Mouse (Mus musculus) C2C12 (cell line): ENCODE data around the gene Hoxd11. TPM values are rescaled to one million over a fixed set of nuclear protein-coding genes. Genes with fewer than 3 reads are reported as not detected.

Source experiments
- H3K27me3 ChIP-seq: one replicate; pipeline ENCODE4 v1.6.1; 2011; ENCODE audit not compliant: control insufficient read depth, insufficient read depth, insufficient read length
- H3K36me3 ChIP-seq: one replicate; pipeline ENCODE4 v1.6.1; 2011; ENCODE audit not compliant: control insufficient read depth, insufficient read depth
- H3K4me3 ChIP-seq: one replicate; pipeline ENCODE4 v1.5.1; 2011; ENCODE audit warnings: mild to moderate bottlenecking, control low read depth; ENCODE audit not compliant: poor library complexity, insufficient read depth, severe bottlenecking
- H3K79me2 ChIP-seq: one replicate; pipeline ENCODE4 v1.6.1; 2011; ENCODE audit not compliant: control insufficient read depth, insufficient read depth
- H3K79me3 ChIP-seq: one replicate; pipeline ENCODE4 v1.6.1; 2011; ENCODE audit warnings: low read depth, control low read depth
- H3ac ChIP-seq: one replicate; pipeline ENCODE3; 2011; ENCODE audit warnings: low read depth; ENCODE audit not compliant: control insufficient read depth, insufficient read length
- CEBPB ChIP-seq: IDR thresholded peaks from one replicate; pipeline ENCODE4 v1.6.1; 2011; ENCODE audit warnings: low read depth, mild to moderate bottlenecking, control low read depth, moderate library complexity
- CTCF ChIP-seq: IDR thresholded peaks from one replicate; pipeline ENCODE4 v1.5.1; 2011; ENCODE audit not compliant: control insufficient read depth, insufficient read depth, insufficient read length
- FOSL1 ChIP-seq: IDR thresholded peaks from one replicate; pipeline ENCODE4 v1.8.0; 2011; ENCODE audit warnings: mild to moderate bottlenecking, low read length; ENCODE audit not compliant: poor library complexity, insufficient read depth, severe bottlenecking
- MAX ChIP-seq: IDR thresholded peaks from one replicate; pipeline ENCODE4 v1.6.1; 2011; ENCODE audit warnings: mild to moderate bottlenecking, control low read depth
- MYOD1 ChIP-seq: IDR thresholded peaks from one replicate; pipeline ENCODE4 v1.6.1; 2011; ENCODE audit warnings: low read depth; ENCODE audit not compliant: control insufficient read depth, insufficient read length
- MYOG ChIP-seq: IDR thresholded peaks from one replicate; pipeline ENCODE4 v1.6.1; 2011; ENCODE audit not compliant: control insufficient read depth, insufficient read length; ENCODE audit errors: extremely low read depth
- USF1 ChIP-seq: IDR thresholded peaks from one replicate; pipeline ENCODE4 v1.6.1; 2011; ENCODE audit warnings: low read depth, mild to moderate bottlenecking, control low read depth, moderate library complexity
- polyA plus RNA-seq: library from polyadenylated mRNA; unstranded; fragments of >200 nt; fragmentation: generic; extraction: Trizol; gene quantifications from one replicate; pipeline ENCODE4 v1.2.1, GENCODE M21; 2012; ENCODE audit warnings: missing spikeins

Gene Hoxd11
- polyA plus RNA-seq, 1 experiment: not detected

DNA sequence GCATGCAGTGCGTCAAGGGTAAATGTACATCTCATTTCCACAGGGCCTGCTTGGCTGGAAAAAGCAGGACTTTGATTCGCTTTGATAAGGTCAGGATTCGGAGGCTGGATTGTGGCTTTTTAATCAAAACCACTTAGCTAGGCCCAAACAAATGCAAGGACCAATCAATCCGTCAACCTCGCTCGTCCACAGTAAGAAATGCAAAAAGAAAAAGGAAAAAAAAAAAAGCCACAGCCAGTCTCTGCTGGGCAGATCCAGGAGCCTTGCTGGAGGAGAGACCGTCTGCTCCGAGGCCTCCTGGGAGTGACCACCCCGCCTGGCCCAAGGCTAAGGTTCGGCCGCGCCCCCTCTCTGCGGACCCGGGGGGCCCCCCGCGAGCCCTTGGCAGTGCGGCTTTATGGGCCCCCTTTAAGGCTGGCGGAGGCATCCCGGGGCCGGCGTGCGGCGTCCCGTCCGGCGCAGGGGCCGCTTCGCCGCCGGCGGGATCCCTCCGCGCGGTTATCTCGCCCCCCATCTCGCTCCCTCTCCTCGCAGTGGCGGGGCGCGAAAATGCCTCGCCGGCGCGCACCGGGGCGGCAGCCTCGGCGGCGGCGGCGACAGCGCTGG, 25.1 kb downstream of the Hoxd11 start, which contains the start of gene Hoxd8:
Gene Hoxd8 (plus strand): TSS at position 223 of the 606 bp plus-strand sequence.
- no peaks in the 10 kb centered on the region for H3K36me3 ChIP-seq
- H3ac ChIP-seq: no peak within 1 kb of the TSS
- TF ChIP-seq USF1 (no peak), FOSL1 (no peak), CEBPB (no peak), MAX (no peak), CTCF (no peak), MYOD1 (no peak), MYOG (no peak)
- no peaks in the 10 kb centered on the region for H3K79me2 ChIP-seq
- no peak within 1 kb of the TSS for H3K4me3 ChIP-seq
- H3K79me3 ChIP-seq: no peaks in the 10 kb centered on the region
- H3K27me3 ChIP-seq: peaks cover 45% of the 10 kb centered on the region

DNA sequence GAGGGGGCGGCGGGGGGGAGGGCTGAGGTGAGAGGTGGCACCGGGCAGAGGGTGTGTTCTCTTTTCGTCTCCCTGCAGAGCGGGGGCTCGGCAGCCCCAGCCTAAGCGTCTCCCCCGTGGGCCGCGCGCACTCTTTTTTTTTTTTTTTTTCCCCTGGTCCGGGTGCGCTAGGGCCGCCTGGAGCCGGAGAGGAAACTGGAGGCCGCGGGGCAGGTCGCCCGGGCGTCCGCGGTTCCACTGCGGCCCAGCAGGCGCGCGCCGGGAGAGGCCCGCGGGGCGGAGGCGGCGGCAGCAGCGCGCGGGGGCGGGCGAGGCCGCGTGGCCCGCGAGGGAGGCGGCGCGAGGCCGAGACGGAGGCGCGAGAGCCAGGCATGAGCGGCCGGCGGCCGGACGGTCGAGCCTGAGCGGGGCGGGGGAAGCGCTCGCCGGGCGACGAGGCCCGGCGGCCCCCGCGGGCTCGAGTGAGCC, 25.7 kb downstream of the Hoxd11 start:
- peaks cover 45% of the 10 kb centered on the region for H3K27me3 ChIP-seq
- no peaks in the 10 kb centered on the region for H3K79me3 ChIP-seq
- H3ac ChIP-seq: no peak overlapping the region
- TF ChIP-seq MYOG (no peak), FOSL1 (no peak), CTCF (no peak), USF1 (no peak), CEBPB (no peak), MAX (no peak), MYOD1 (no peak)
- no peaks in the 10 kb centered on the region for H3K79me2 ChIP-seq
- no peaks in the 10 kb centered on the region for H3K36me3 ChIP-seq
- no peak overlapping the region for H3K4me3 ChIP-seq

DNA sequence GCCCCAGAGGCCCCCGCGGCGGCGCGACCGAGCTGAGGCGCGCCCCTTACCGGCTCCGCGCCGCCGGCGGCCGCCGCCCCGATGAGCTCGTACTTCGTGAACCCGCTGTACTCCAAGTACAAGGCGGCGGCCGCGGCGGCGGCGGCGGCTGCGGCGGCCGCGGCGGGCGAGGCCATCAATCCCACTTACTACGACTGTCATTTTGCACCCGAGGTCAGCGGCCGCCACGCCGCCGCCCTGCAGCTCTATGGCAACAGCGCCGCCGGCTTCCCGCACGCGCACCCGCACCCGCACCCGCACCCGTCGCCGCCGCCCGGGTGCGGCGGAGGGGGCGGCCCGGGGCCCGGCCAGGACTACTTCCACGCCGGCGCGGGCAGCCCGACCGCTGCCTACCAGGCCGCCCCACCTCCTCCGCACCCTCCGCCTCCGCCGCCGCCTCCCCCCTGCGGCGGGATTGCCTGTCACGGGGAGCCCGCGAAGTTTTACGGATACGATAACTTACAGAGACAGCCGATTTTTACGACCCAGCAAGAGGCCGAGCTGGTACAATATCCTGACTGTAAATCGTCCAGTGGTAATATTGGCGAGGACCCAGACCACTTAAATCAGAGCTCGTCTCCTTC, 26.2 kb downstream of the Hoxd11 start:
- no peaks in the 10 kb centered on the region for H3K36me3 ChIP-seq
- H3K4me3 ChIP-seq: no peak overlapping the region
- no peaks in the 10 kb centered on the region for H3K79me3 ChIP-seq
- H3ac ChIP-seq: no peak overlapping the region
- H3K27me3 ChIP-seq: peaks cover 39% of the 10 kb centered on the region
- H3K79me2 ChIP-seq: no peaks in the 10 kb centered on the region
- no peak for TF ChIP-seq USF1

DNA sequence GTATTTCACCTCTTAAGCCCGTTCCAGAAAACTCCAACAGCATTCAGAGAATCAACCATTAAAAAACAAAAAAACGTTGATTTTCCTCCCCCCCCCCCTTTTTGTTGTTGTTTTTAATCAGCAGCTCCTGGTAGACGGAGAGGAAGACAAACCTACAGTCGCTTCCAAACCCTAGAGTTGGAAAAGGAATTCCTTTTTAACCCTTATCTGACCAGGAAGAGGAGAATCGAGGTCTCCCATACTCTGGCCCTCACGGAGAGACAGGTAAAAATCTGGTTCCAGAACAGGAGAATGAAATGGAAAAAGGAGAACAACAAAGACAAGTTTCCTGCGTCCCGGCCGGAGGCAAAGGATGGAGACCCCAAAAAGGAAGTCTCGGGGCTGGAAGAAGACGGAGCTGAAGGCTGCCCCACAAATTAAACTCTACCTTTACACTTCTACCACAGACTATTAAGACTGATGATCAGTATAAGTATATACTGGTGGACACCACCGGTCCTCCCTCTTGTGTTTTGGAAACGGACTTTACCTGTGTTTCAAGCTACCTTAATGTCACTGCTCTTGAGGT, 27.1 kb downstream of the Hoxd11 start:
- H3K79me2 ChIP-seq: no peaks in the 10 kb centered on the region
- no peak overlapping the region for H3K4me3 ChIP-seq
- no peaks in the 10 kb centered on the region for H3K79me3 ChIP-seq
- H3ac ChIP-seq: no peak overlapping the region
- no peaks in the 10 kb centered on the region for H3K36me3 ChIP-seq
- peaks cover 34% of the 10 kb centered on the region for H3K27me3 ChIP-seq
- TF ChIP-seq MAX: no peak
- no peak for TF ChIP-seq FOSL1
- no peak for TF ChIP-seq CTCF
- TF ChIP-seq USF1: no peak
- TF ChIP-seq MYOD1: no peak
- no peak for TF ChIP-seq MYOG
- TF ChIP-seq CEBPB: no peak

DNA sequence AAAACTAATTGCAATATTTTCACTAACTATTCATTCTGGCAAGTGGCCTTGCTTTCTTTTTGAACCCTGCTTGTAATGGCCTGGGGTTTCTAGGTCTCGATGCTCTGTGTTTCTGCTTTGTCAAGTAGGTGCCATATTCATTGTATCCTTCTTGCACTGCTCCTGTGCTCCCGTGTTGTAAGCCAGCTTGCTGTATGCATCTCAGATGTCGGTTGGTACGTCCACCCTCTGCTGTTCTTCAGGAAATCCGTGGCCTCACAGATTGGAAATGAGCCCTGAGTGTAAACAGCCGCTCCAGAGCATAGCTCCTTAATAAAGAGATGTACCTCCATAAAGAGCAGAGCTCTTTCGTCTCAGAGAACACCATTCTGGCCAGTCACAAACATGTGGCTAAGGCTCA, 28.2 kb downstream of the Hoxd11 start:
- Histone ChIP-seq H3K36me3 (no peaks in the 10 kb centered on the region), H3K27me3 (peaks cover 42% of the 10 kb centered on the region), H3K79me3 (no peaks in the 10 kb centered on the region), H3ac (no peak overlapping the region), H3K4me3 (no peak overlapping the region), H3K79me2 (no peaks in the 10 kb centered on the region)
- no peak for TF ChIP-seq USF1
- no peak for TF ChIP-seq MYOD1
- TF ChIP-seq CEBPB: no peak
- TF ChIP-seq FOSL1: no peak
- no peak for TF ChIP-seq MYOG
- TF ChIP-seq MAX: no peak
- no peak for TF ChIP-seq CTCF
